Mouse (Mus musculus): ENCODE measurements around the gene Fem1a.

- no peak for TF ChIP-seq CTCF (IDR thresholded peaks at IDR 0.05; ENCODE audit: low read depth, low read length)
- TF ChIP-seq POLR2A (IDR thresholded peaks at IDR 0.05; ENCODE audit: borderline replicate concordance, low read depth, low read length): no peak
These were observed 23.2 kb upstream of the Fem1a start for GRCm38 (mm10) chr17:56233389-56233788.
